Mouse (Mus musculus) forebrain, embryonic 10.5 days (tissue): ENCODE data around the gene Tmem150c. TPM values are rescaled to one million over a fixed set of nuclear protein-coding genes. Genes with fewer than 3 reads are reported as not detected.
A peak's percentile ranks its signal among the peaks of the same experiment; 100 is the strongest.

Experiments
- DNase-seq: peaks from one replicate; pipeline ENCODE4 v3.0.0-alpha.2; 2017; ENCODE audit warnings: low spot score; ENCODE audit errors: extremely low spot score
- H3K27ac ChIP-seq: fragments of 300-500 bp; sonication (generic); 2 replicates; pipeline ENCODE4 v1.5.1; 2016; ENCODE audit warnings: mild to moderate bottlenecking
- H3K27me3 ChIP-seq: fragments of 300-500 bp; sonication (generic); 2 replicates; pipeline ENCODE4 v1.6.1; 2016; ENCODE audit warnings: mild to moderate bottlenecking; ENCODE audit not compliant: poor library complexity, severe bottlenecking
- H3K36me3 ChIP-seq: fragments of 300-500 bp; sonication (generic); replicated peaks from 2 replicates; pipeline ENCODE4 v1.6.1; 2016; ENCODE audit warnings: mild to moderate bottlenecking, moderate library complexity
- H3K4me1 ChIP-seq: fragments of 300-500 bp; sonication (generic); 2 replicates; pipeline ENCODE4 v1.6.1; 2016
- H3K4me3 ChIP-seq: fragments of 300-500 bp; sonication (generic); 2 replicates; pipeline ENCODE4 v1.5.1; 2016; ENCODE audit warnings: mild to moderate bottlenecking, moderate library complexity
- H3K9me3 ChIP-seq: fragments of 300-500 bp; sonication (generic); 2 replicates; pipeline ENCODE4 v1.6.1; 2016; ENCODE audit warnings: mild to moderate bottlenecking, moderate library complexity
- WGBS: fragments of 180-500 bp; shearing (Covaris S2); methylation state at CpG from one replicate; pipeline ENCODE4 v1.1.7; 2016; 5-methylcytosine and 5-hydroxymethylcytosine counted together
- polyA plus RNA-seq: library from polyadenylated mRNA; unstranded; fragments of >200 nt; fragmentation: Nextera tagmentation; extraction: Ambion mirVana; gene quantifications from 2 replicates; pipeline ENCODE4 v1.2.1, GENCODE M21; 2016

The Tmem150c gene
- polyA plus RNA-seq, 1 experiment from 2014 or later: 2.2 TPM

GRCm38 (mm10) chr5:100187035-100187901 is 27.7 kb upstream of the Tmem150c start:
- Histone ChIP-seq H3K9me3 (no peaks in the 10 kb centered on the region), H3K27me3 (0 out of 2 replicates have a peak, but pooled peaks cover 7% of the 10 kb centered on the region), H3K36me3 (no peaks in the 10 kb centered on the region), H3K27ac (no peak overlapping the region), H3K4me1 (peaks cover 13% of the 10 kb centered on the region), H3K4me3 (no peak overlapping the region)
- DNase-seq: no peak
- WGBS: 82% methylated on average over 3 of the region's 3 CpGs

- H3K4me3 ChIP-seq: no peak overlapping the region
- H3K27me3 ChIP-seq: peaks cover 11% of the 10 kb centered on the region
- no peaks in the 10 kb centered on the region for H3K9me3 ChIP-seq
- no peak for DNase-seq
- no peaks in the 10 kb centered on the region for H3K36me3 ChIP-seq
- WGBS: 76% methylated on average over 7 of the region's 7 CpGs
- no peak overlapping the region for H3K27ac ChIP-seq
- H3K4me1 ChIP-seq: peaks cover 13% of the 10 kb centered on the region
Observed at GRCm38 (mm10) chr5:100186618-100187017, 27.0 kb upstream of the Tmem150c start.

- no peak overlapping the region for H3K27ac ChIP-seq
- H3K27me3 ChIP-seq: peaks cover 16% of the 10 kb centered on the region
- peak; percentile 20 for DNase-seq
- H3K4me1 ChIP-seq: peaks cover 20% of the 10 kb centered on the region
- 25% methylated on average over 7 of the region's 7 CpGs for WGBS
- no peaks in the 10 kb centered on the region for H3K36me3 ChIP-seq
- no peak overlapping the region for H3K4me3 ChIP-seq
- H3K9me3 ChIP-seq: no peaks in the 10 kb centered on the region
Observed at GRCm38 (mm10) chr5:100185895-100186294, 26.3 kb upstream of the Tmem150c start.

- Histone ChIP-seq H3K4me3 (no peak overlapping the region), H3K27me3 (peaks cover 16% of the 10 kb centered on the region), H3K36me3 (no peaks in the 10 kb centered on the region), H3K4me1 (peaks cover 54% of the 10 kb centered on the region), H3K9me3 (no peaks in the 10 kb centered on the region), H3K27ac (no peak overlapping the region)
- DNase-seq: no peak
- WGBS: 65% methylated on average over 1 of the region's 1 CpGs
Observed at GRCm38 (mm10) chr5:100181011-100181410, 21.4 kb upstream of the Tmem150c start.

- Histone ChIP-seq H3K27me3 (peaks cover 9% of the 10 kb centered on the region), H3K36me3 (no peaks in the 10 kb centered on the region), H3K27ac (peak overlapping the region; percentile 72), H3K4me1 (peaks cover 62% of the 10 kb centered on the region), H3K4me3 (no peak overlapping the region), H3K9me3 (no peaks in the 10 kb centered on the region)
- DNase-seq: no peak
- 77% methylated on average over 2 of the region's 2 CpGs for WGBS
Observed at GRCm38 (mm10) chr5:100178781-100179165, 19.2 kb upstream of the Tmem150c start.

- peaks cover 62% of the 10 kb centered on the region for H3K4me1 ChIP-seq
- H3K4me3 ChIP-seq: no peak overlapping the region
- peak overlapping the region; percentile 72 for H3K27ac ChIP-seq
- no peaks in the 10 kb centered on the region for H3K36me3 ChIP-seq
- 77% methylated on average over 4 of the region's 4 CpGs for WGBS
- H3K9me3 ChIP-seq: no peaks in the 10 kb centered on the region
- peak; percentile 27 for DNase-seq
- peaks cover 9% of the 10 kb centered on the region for H3K27me3 ChIP-seq
Observed at GRCm38 (mm10) chr5:100178122-100178780, 18.6 kb upstream of the Tmem150c start.

GRCm38 (mm10) chr5:100177547-100177946 is 17.9 kb upstream of the Tmem150c start:
- Histone ChIP-seq H3K27ac (peak overlapping the region; percentile 44; the same call in 1 of the 2 replicates), H3K4me3 (no peak overlapping the region), H3K27me3 (peaks cover 9% of the 10 kb centered on the region), H3K9me3 (no peaks in the 10 kb centered on the region), H3K4me1 (peaks cover 62% of the 10 kb centered on the region), H3K36me3 (no peaks in the 10 kb centered on the region)
- 70% methylated on average over 5 of the region's 5 CpGs for WGBS
- no peak for DNase-seq

GRCm38 (mm10) chr5:100176096-100176495 is 16.5 kb upstream of the Tmem150c start:
- WGBS: 65% methylated on average over 5 of the region's 5 CpGs
- Histone ChIP-seq H3K4me1 (peaks cover 61% of the 10 kb centered on the region), H3K27ac (no peak overlapping the region), H3K36me3 (no peaks in the 10 kb centered on the region), H3K9me3 (no peaks in the 10 kb centered on the region), H3K27me3 (no peaks in the 10 kb centered on the region), H3K4me3 (no peak overlapping the region)
- DNase-seq: peak; percentile 20

GRCm38 (mm10) chr5:100175582-100175981 is 16.0 kb upstream of the Tmem150c start:
- Histone ChIP-seq H3K4me1 (peaks cover 56% of the 10 kb centered on the region), H3K27ac (0 out of 2 replicates have a peak overlapping the region, but pooled peaks have one; percentile 41), H3K27me3 (no peaks in the 10 kb centered on the region), H3K4me3 (no peak overlapping the region), H3K36me3 (no peaks in the 10 kb centered on the region), H3K9me3 (no peaks in the 10 kb centered on the region)
- 74% methylated on average over 7 of the region's 7 CpGs for WGBS
- no peak for DNase-seq

GRCm38 (mm10) chr5:100172104-100172503 is 12.5 kb upstream of the Tmem150c start:
- H3K4me3 ChIP-seq: no peak overlapping the region
- 74% methylated on average over 4 of the region's 4 CpGs for WGBS
- DNase-seq: no peak
- no peaks in the 10 kb centered on the region for H3K36me3 ChIP-seq
- H3K27ac ChIP-seq: no peak overlapping the region
- no peaks in the 10 kb centered on the region for H3K9me3 ChIP-seq
- H3K4me1 ChIP-seq: peaks cover 27% of the 10 kb centered on the region
- H3K27me3 ChIP-seq: no peaks in the 10 kb centered on the region; the same call in 1 of the 2 replicates

GRCm38 (mm10) chr5:100166591-100167491 is 7.2 kb upstream of the Tmem150c start:
- peak; percentile 47 for DNase-seq
- WGBS: 53% methylated on average over 14 of the region's 14 CpGs
- peaks cover 29% of the 10 kb centered on the region for H3K27me3 ChIP-seq

GRCm38 (mm10) chr5:100163368-100163767 is 3.8 kb upstream of the Tmem150c start:
- Histone ChIP-seq H3K27ac (no peak overlapping the region), H3K27me3 (peaks cover 64% of the 10 kb centered on the region), H3K4me1 (peaks cover 20% of the 10 kb centered on the region), H3K36me3 (no peaks in the 10 kb centered on the region), H3K9me3 (no peaks in the 10 kb centered on the region), H3K4me3 (no peak overlapping the region)
- DNase-seq: no peak
- WGBS: 84% methylated on average over 7 of the region's 7 CpGs

More at GRCm38 (mm10) chr5:100166591-100167491, 7.2 kb upstream of the Tmem150c start:
- H3K9me3 ChIP-seq: no peaks in the 10 kb centered on the region
- H3K4me3 ChIP-seq: no peak overlapping the region
- H3K4me1 ChIP-seq: no peaks in the 10 kb centered on the region
- no peaks in the 10 kb centered on the region for H3K36me3 ChIP-seq
- H3K27ac ChIP-seq: no peak overlapping the region
